ENCODE assay signal across 8 mouse cellular contexts in the genomic region with DNA sequence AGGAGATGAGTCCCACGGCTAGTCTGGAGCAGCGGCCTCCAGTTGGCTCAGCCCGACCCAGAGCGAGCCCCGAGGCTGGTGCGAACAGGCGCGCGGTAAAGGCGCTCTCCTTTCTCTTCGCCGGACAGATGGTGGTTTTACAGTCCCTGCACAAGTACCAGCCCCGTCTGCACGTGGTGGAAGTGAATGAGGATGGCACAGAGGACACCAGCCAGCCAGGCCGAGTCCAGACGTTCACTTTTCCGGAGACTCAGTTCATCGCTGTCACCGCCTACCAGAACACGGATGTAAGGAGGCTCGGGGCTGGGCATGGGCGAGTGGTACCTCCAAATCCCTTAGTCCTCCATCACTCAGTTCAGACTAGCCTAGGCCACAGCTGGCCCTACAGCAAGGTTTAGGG. TPM values are rescaled to one million over a fixed set of nuclear protein-coding genes. Genes with fewer than 3 reads are reported as not detected.
DNase-seq lines count a peak whose midpoint lies in the region; ATAC-seq and TF ChIP-seq lines count a peak whose summit lies in the region.

No protein-coding gene starts in this region.

- WGBS in kidney, postnatal 0 days, result 3% methylated on average over 22 of the region's 22 CpGs
- 1% methylated on average over 22 of the region's 22 CpGs for WGBS in hindbrain, embryonic 14.5 days
- WGBS in midbrain, embryonic 11.5 days, result 1% methylated on average over 22 of the region's 22 CpGs

- peaks cover 9% of the 10 kb centered on the region for H3K4me1 ChIP-seq in kidney, postnatal 0 days (replicated peaks; ENCODE audit: insufficient read depth, low read length)
- peaks cover 42% of the 10 kb centered on the region for H3K4me1 ChIP-seq in E14TG2a.4 (replicated peaks; ENCODE audit: low read depth, low read length)
- peaks cover 14% of the 10 kb centered on the region for H3K4me1 ChIP-seq in hindbrain, embryonic 14.5 days (replicated peaks; ENCODE audit: control insufficient read depth, insufficient read depth, low read length)
- H3K4me1 ChIP-seq in midbrain, embryonic 11.5 days (ENCODE audit: control insufficient read depth, insufficient read depth, low read length), result peaks cover 16% of the 10 kb centered on the region; the same call in 1 of the 2 replicates

- no peaks in the 10 kb centered on the region for H3K36me3 ChIP-seq in kidney, postnatal 0 days (ENCODE audit: insufficient read depth, low read length)
- H3K36me3 ChIP-seq in E14TG2a.4 (ENCODE audit: insufficient read depth, low read length), result no peaks in the 10 kb centered on the region
- no peaks in the 10 kb centered on the region for H3K36me3 ChIP-seq in hindbrain, embryonic 14.5 days (replicated peaks; ENCODE audit: control insufficient read depth, insufficient read depth)
- no peaks in the 10 kb centered on the region for H3K36me3 ChIP-seq in midbrain, embryonic 11.5 days (ENCODE audit: control insufficient read depth, insufficient read depth, low read length)

- no peak for TF ChIP-seq CTCF in kidney, postnatal 0 days (IDR thresholded peaks at IDR 0.05; ENCODE audit: low read depth)
- no peak for TF ChIP-seq CTCF in E14TG2a.4 (conservative IDR thresholded peaks at IDR 0.05; ENCODE audit: low read length)

- H3K9me3 ChIP-seq in kidney, postnatal 0 days (replicated peaks; ENCODE audit: low read length), result no peaks in the 10 kb centered on the region
- peaks cover 14% of the 10 kb centered on the region for H3K9me3 ChIP-seq in E14TG2a.4 (ENCODE audit: low read length)
- H3K9me3 ChIP-seq in hindbrain, embryonic 14.5 days (ENCODE audit: control insufficient read depth, low read length), result 0 out of 2 replicates have a peak, but pooled peaks cover 7% of the 10 kb centered on the region
- no peaks in the 10 kb centered on the region for H3K9me3 ChIP-seq in midbrain, embryonic 11.5 days (ENCODE audit: control insufficient read depth, low read length)

- H3K27me3 ChIP-seq in kidney, postnatal 0 days (ENCODE audit: insufficient read depth, low read length), result peaks cover 75% of the 10 kb centered on the region
- peaks cover 93% of the 10 kb centered on the region for H3K27me3 ChIP-seq in E14TG2a.4 (ENCODE audit: insufficient read depth, low read length)
- H3K27me3 ChIP-seq in hindbrain, embryonic 14.5 days (ENCODE audit: control insufficient read depth, insufficient read depth, low read length), result peaks cover 91% of the 10 kb centered on the region
- H3K27me3 ChIP-seq in midbrain, embryonic 11.5 days (ENCODE audit: control insufficient read depth, insufficient read depth, low read length), result peaks cover 92% of the 10 kb centered on the region

- H3K27ac ChIP-seq in kidney, postnatal 0 days, result no peak overlapping the region
- H3K27ac ChIP-seq in hindbrain, embryonic 14.5 days, result no peak overlapping the region
- H3K27ac ChIP-seq in midbrain, embryonic 11.5 days (ENCODE audit: low read depth, low read length), result no peak overlapping the region

- H3K4me3 ChIP-seq in kidney, postnatal 0 days (replicated peaks; ENCODE audit: low read depth, low read length), result no peak overlapping the region
- 0 out of 2 replicates have a peak overlapping the region, but pooled peaks have one; percentile 13 for H3K4me3 ChIP-seq in E14TG2a.4 (replicated peaks; ENCODE audit: low read length)
- no peak overlapping the region for H3K4me3 ChIP-seq in hindbrain, embryonic 14.5 days (replicated peaks; ENCODE audit: low read length)
- no peak overlapping the region for H3K4me3 ChIP-seq in midbrain, embryonic 11.5 days (ENCODE audit: low read depth, low read length)

- no peak overlapping the region for H3K4me2 ChIP-seq in kidney, postnatal 0 days (ENCODE audit: low read length)
- H3K4me2 ChIP-seq in hindbrain, embryonic 14.5 days (replicated peaks), result no peak overlapping the region
- no peak overlapping the region for H3K4me2 ChIP-seq in midbrain, embryonic 11.5 days

- peak; percentile 28 for DNase-seq in kidney, postnatal 0 days (ENCODE audit: low spot score)
- DNase-seq in kidney, adult 11 months, result no peak
- peak; percentile 61 for DNase-seq in embryo, embryonic 10 days (ENCODE audit: low spot score)
- no peak for DNase-seq in hindbrain, embryonic 14.5 days (ENCODE audit: low spot score)
- peak; percentile 98 for DNase-seq in midbrain, embryonic 11.5 days (ENCODE audit: low spot score, missing footprints)

- no peak overlapping the region for H3K9ac ChIP-seq in kidney, postnatal 0 days (ENCODE audit: low read depth, low read length)
- H3K9ac ChIP-seq in hindbrain, embryonic 14.5 days, result no peak overlapping the region
- no peak overlapping the region for H3K9ac ChIP-seq in midbrain, embryonic 11.5 days (ENCODE audit: low read length)

- ATAC-seq in kidney, postnatal 0 days (replicated peaks; ENCODE audit: low FRiP score, low read depth), result no peak
- ATAC-seq in hindbrain, embryonic 14.5 days (ENCODE audit: low FRiP score), result peak; percentile 28; the same call in 1 of the 2 replicates
- peak; percentile 28 for ATAC-seq in midbrain, embryonic 11.5 days (ENCODE audit: low FRiP score)
- no peak for ATAC-seq in megakaryocyte progenitor cell, adult 5-6 weeks (replicated peaks; ENCODE audit: poor library complexity)
- no peak for ATAC-seq in activated CD4-positive, CD25-positive, alpha-beta regulatory T cell, adult 4 months

RNA-seq across cellular contexts. Expression of a gene that starts 4.4 kb away (rescaled TPM):
- 0.04 TPM in 1 of 2 replicates, not detected in the other for polyA plus RNA-seq in kidney, postnatal 0 days (2015; fragmentation: Nextera tagmentation; extraction: Ambion mirVana)
- polyA plus RNA-seq in hindbrain, embryonic 14.5 days (2014; fragmentation: Nextera tagmentation; extraction: Ambion mirVana), result 0.24 and 0.56 TPM in 2 replicates
- 0.52 and 2.1 TPM in 2 replicates for polyA plus RNA-seq in midbrain, embryonic 11.5 days (2014; fragmentation: Nextera tagmentation; extraction: Ambion mirVana)
- total RNA-seq in megakaryocyte progenitor cell, adult 5-6 weeks (2015), result 0.42 and 0.59 TPM in 2 replicates
- not detected in 2 replicates for total RNA-seq in megakaryocyte progenitor cell, adult 5-6 weeks (2017)
- polyA plus RNA-seq in activated CD4-positive, CD25-positive, alpha-beta regulatory T cell, adult 4 months (2017; shearing (Covaris generic)), result not detected

Comparison
In these comparisons a context has a peak if more than half of its experiments do, and no peak if none do; other contexts are left out.
1. DNase-seq: peak in kidney, postnatal 0 days (single experiment), embryo, embryonic 10 days (single experiment) and midbrain, embryonic 11.5 days (single experiment); none in kidney, adult 11 months (single experiment) and hindbrain, embryonic 14.5 days (single experiment).
2. ATAC-seq: peak in hindbrain, embryonic 14.5 days (single experiment) and midbrain, embryonic 11.5 days (single experiment); none in kidney, postnatal 0 days (single experiment), megakaryocyte progenitor cell, adult 5-6 weeks (single experiment) and activated CD4-positive, CD25-positive, alpha-beta regulatory T cell, adult 4 months (single experiment).